Mouse (Mus musculus) adrenal gland, postnatal 14 days (tissue): ENCODE measurements around the gene Lrrc49. TPM values are rescaled to one million over a fixed set of nuclear protein-coding genes. Genes with fewer than 3 reads are reported as not detected.
A peak's percentile ranks its signal among the peaks of the same experiment; 100 is the strongest.

Experiments
- DNase-seq: peaks from one replicate; pipeline ENCODE4 v3.0.0; 2021; ENCODE audit warnings: mixed read lengths
- total RNA-seq: library from RNA; stranded (reverse); gene quantifications from 2 replicates; pipeline ENCODE4 v1.2.3, GENCODE M21; 2021

Lrrc49 gene
- total RNA-seq, 1 experiment from 2014 or later, result 21.0 TPM

- DNase-seq, result no peak
Observed at GRCm38 (mm10) chr9:60676429-60676828, 11.5 kb downstream of the Lrrc49 start.

- no peak for DNase-seq
Observed at GRCm38 (mm10) chr9:60674780-60675179, 13.2 kb downstream of the Lrrc49 start.

DNA sequence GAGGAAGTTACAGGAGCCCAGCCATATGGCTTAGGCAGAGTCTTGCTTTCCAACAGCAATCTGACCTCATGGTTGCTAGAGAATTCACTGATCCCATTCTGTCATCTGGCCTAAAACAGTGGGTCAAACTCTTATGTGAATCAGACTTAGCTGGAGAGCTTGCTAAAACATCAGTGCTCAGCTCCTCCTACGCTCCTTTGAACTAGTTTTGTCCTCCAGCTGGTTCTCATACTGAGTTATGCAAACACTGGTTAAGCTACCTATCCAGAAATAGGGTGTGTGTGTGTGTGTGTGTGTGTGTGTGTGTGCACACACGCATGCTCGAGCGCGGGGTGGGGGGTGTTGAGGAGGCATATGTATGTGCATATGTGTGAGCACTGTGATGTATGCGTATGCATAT is 15.4 kb downstream of the Lrrc49 start:
- no peak for DNase-seq

DNA sequence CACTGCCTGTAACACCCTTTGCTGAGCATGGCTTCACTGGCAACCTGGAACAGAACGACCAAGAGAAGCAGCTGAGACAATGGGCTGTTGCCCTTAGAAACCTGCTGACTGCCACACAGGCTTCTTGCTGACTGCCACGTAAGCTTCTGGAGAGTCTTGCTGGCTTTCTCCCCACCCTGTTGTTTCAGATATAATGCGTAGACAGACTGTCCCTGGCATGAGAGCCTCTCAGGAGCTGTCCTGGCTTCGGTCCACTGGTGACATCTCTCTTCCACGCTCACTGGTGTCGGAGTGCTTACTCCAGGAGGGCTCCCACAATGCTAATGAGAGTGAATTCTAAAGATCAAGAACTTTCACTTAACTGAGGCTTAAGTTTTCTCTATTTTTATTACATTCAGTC is 19.1 kb downstream of the Lrrc49 start:
- no peak for DNase-seq

GRCm38 (mm10) chr9:60665535-60665934 is 22.4 kb downstream of the Lrrc49 start:
- no peak for DNase-seq

GRCm38 (mm10) chr9:60664866-60665265 is 23.1 kb downstream of the Lrrc49 start:
- no peak for DNase-seq

- DNase-seq, result no peak
Observed at GRCm38 (mm10) chr9:60664385-60664784, 23.6 kb downstream of the Lrrc49 start.

GRCm38 (mm10) chr9:60662936-60663335 is 25.0 kb downstream of the Lrrc49 start:
- DNase-seq, result no peak

- DNase-seq, result no peak
Observed at GRCm38 (mm10) chr9:60653582-60653981, 34.4 kb downstream of the Lrrc49 start.

GRCm38 (mm10) chr9:60653137-60653536 is 34.8 kb downstream of the Lrrc49 start:
- DNase-seq, result no peak

DNA sequence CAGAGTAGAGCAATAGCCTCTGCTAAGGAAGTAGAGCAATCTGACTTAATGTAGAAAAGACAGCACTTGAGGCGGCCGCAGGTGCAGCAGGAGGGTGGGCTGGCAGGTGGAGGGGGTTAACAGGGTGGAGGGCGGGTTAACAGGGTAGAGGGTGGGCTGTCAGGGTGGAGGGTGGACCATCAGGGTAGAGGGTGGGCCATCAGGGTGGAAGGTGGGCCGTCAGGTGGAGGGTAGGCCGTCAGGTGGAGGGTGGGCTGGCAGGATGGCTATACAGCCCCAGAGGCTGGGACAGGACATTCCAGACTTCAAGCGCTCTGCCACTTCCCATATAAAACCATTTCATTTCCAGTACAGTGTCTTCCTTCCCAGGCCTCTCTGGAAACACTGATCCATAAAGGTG is 37.7 kb downstream of the Lrrc49 start:
- no peak for DNase-seq

DNA sequence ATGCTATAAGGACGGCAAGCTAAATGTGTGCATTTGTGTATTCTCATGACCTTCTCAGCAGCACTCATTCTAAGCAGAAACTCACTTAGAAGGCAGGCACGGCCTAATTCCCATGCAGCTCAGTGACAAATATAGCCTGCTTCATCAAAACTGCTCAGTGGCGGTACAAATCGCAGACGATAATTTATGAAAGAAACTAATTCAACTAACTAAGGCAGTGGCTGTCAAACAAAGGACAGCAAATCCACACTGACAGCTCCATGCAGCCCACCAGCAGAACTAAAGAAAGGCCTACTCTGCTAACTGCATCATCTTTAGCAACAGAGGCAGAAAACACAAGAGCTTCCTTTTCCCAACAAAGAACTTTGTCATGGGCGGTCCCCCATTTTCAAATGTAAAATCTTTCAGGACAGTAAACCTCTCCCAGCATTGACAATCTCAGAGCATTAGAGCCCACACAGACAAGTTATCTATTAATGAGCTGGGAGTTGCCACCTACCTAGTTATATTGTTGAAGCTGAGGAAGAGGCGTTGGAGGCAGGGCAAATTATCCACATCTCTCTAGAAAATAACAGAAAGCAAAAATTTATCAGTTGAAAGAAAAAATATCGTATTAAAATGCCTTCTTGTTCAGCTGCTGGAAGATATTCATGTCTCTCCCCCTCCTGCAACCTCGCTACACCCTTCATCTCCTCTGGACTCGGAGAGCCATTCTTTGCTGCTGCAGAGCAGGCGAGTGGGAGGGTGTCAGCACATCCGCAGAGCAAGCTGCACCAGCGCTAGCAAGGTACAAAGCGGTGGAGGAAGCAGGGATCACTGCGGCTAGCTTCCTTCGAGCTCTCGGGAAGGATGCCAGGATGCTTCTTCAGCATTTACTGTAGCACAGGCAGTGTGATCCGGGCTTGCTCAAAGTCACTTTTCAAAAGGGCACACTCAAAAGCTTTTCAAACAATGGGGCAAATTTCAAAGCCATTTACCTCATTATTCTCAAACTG is 38.7 kb downstream of the Lrrc49 start:
- DNase-seq, result peak; percentile 79

GRCm38 (mm10) chr9:60633601-60634000 is 54.4 kb downstream of the Lrrc49 start:
- no peak for DNase-seq

- DNase-seq, result no peak
Observed at GRCm38 (mm10) chr9:60626311-60626791, 61.6 kb downstream of the Lrrc49 start.

GRCm38 (mm10) chr9:60625895-60626294 is 62.1 kb downstream of the Lrrc49 start:
- DNase-seq, result no peak

DNA sequence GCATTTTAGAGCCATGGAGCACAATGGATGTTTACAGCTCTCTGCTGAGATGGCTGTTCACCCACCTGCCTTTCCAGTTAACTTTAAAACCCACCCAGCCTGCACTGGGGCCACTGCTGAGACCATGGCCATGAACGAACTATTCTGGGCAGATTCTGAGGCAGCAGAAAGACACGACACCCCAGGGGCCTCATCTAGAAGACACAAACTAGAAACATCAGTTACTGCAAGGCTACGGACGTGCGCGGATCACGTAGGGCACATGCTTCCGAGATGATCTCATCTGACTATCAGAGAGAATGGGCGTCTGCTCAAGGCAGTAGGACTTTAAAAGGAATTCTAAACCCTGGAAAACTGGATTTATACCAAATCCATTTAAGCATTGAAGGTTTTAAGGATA is 71.0 kb downstream of the Lrrc49 start:
- DNase-seq, result peak; percentile 61

DNA sequence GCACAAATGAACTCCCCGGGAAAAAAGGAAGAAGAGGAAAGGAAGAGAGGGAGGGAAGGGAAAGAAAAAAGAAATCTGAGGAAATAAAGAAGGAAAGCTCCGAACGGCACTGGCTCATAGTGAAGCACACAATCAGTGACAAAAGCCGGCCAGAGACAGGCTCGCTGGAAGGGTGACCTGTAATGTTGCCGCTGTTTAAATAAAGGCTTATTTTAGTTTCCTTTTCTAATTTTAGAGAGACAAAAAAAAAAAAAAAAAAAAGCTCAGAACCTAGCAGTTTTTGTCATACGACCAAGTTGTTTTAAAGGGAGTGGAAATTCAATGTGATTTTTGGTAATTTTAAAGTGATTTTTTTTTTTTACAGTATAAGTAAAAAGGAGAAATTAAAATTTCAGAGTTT is 71.6 kb downstream of the Lrrc49 start:
- no peak for DNase-seq

- no peak for DNase-seq
Observed at GRCm38 (mm10) chr9:60612260-60612659, 75.7 kb downstream of the Lrrc49 start.

DNA sequence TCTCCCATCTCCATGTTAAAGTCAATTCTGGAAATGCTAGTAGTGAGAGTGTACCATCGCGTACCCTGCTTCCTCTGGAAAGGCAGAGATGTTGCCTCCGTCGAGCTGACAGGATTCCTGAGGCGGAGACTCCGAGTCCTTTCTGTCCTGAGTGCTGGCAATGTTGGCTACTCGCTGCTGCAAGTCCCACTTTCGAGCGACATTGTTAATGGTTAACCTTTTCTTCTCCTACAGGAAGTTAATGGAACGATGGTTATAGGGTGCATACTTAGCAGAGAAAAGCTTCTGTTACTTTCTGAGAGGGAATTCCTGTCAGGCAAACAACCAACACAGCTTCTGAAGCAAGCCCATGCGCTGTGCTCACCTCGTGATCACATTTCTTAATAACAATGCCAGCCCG is 77.8 kb downstream of the Lrrc49 start:
- DNase-seq, result no peak

GRCm38 (mm10) chr9:60608857-60609256 is 79.1 kb downstream of the Lrrc49 start:
- DNase-seq, result peak; percentile 45

- DNase-seq, result no peak
Observed at GRCm38 (mm10) chr9:60608086-60608485, 79.9 kb downstream of the Lrrc49 start.

GRCm38 (mm10) chr9:60604971-60605370 is 83.0 kb downstream of the Lrrc49 start:
- no peak for DNase-seq

- DNase-seq, result no peak
Observed at GRCm38 (mm10) chr9:60601936-60602335, 86.0 kb downstream of the Lrrc49 start.

- DNase-seq, result no peak
Observed at GRCm38 (mm10) chr9:60600273-60600672, 87.7 kb downstream of the Lrrc49 start.
